Mouse (Mus musculus) megakaryocyte-erythroid progenitor cell, adult 5-6 weeks (primary cell): ENCODE results near the gene Clmn. TPM values are rescaled to one million over a fixed set of nuclear protein-coding genes. Genes with fewer than 3 reads are reported as not detected.
"Not testable (repeated sequence)": the region's sequence is repeated elsewhere in the genome, so short reads cannot be mapped to it uniquely, and the experiment has no call there.

Source experiments
- ATAC-seq: replicated peaks from 2 replicates; pipeline ENCODE4 v1.8.0; 2016; ENCODE audit warnings: mild to moderate bottlenecking, inconsistent platforms; ENCODE audit not compliant: severe bottlenecking, poor library complexity, low FRiP score, low TSS enrichment
- total RNA-seq, 2 experiments: library from RNA; stranded (forward) in 1 of 2; stranded (reverse) in 1 of 2; fragments of 200-1000, 215-1000 nt in 1 of 2; fragments of >200 nt in 1 of 2; fragmentation: Nextera tagmentation in 1 of 2; gene quantifications; 2 replicates each; pipeline ENCODE4 v1.2.3; 2014 to 2017

Clmn gene
- total RNA-seq, 2 experiments from 2014 or later = not detected

- no peak for ATAC-seq
Measured at GRCm38 (mm10) chr12:104847227-104847626, 17.6 kb downstream of the Clmn start.

- ATAC-seq = 0 out of 2 replicates have a peak, but pooled peaks have one; percentile 25
Measured at GRCm38 (mm10) chr12:104845707-104846106, 19.2 kb downstream of the Clmn start.

GRCm38 (mm10) chr12:104844989-104845388, 19.9 kb downstream of the Clmn start:
- ATAC-seq = no peak

GRCm38 (mm10) chr12:104844279-104844678, 20.6 kb downstream of the Clmn start:
- no peak for ATAC-seq

GRCm38 (mm10) chr12:104841256-104841655, 23.6 kb downstream of the Clmn start:
- no peak for ATAC-seq

- no peak for ATAC-seq
Measured at GRCm38 (mm10) chr12:104838987-104839386, 25.9 kb downstream of the Clmn start.

GRCm38 (mm10) chr12:104838462-104838861, 26.4 kb downstream of the Clmn start:
- no peak for ATAC-seq

GRCm38 (mm10) chr12:104837957-104838401, 26.9 kb downstream of the Clmn start:
- peak; percentile 72 for ATAC-seq

- ATAC-seq = no peak
Measured at GRCm38 (mm10) chr12:104837111-104837837, 27.6 kb downstream of the Clmn start.

GRCm38 (mm10) chr12:104836230-104836629, 28.6 kb downstream of the Clmn start:
- ATAC-seq = no peak

GRCm38 (mm10) chr12:104835369-104836094, 29.3 kb downstream of the Clmn start:
- ATAC-seq = no peak

GRCm38 (mm10) chr12:104834772-104835171, 30.1 kb downstream of the Clmn start:
- no peak for ATAC-seq

GRCm38 (mm10) chr12:104830666-104831435, 34.0 kb downstream of the Clmn start:
- ATAC-seq = no peak

- ATAC-seq = 0 out of 2 replicates have a peak, but pooled peaks have one; percentile 6
Measured at GRCm38 (mm10) chr12:104830283-104830639, 34.6 kb downstream of the Clmn start.

GRCm38 (mm10) chr12:104829596-104830282, 35.1 kb downstream of the Clmn start:
- ATAC-seq = peak; percentile 56

- not testable (repeated sequence) for ATAC-seq
Measured at GRCm38 (mm10) chr12:104828986-104829385, 35.9 kb downstream of the Clmn start.

GRCm38 (mm10) chr12:104827721-104828120, 37.2 kb downstream of the Clmn start:
- no peak for ATAC-seq

GRCm38 (mm10) chr12:104824907-104825267, 40.0 kb downstream of the Clmn start:
- ATAC-seq = no peak

GRCm38 (mm10) chr12:104824244-104824906, 40.5 kb downstream of the Clmn start:
- peak; percentile 95 for ATAC-seq
